Mouse (Mus musculus) heart, embryonic 13.5 days (tissue): ENCODE data around the gene Col9a1. TPM values are rescaled to one million over a fixed set of nuclear protein-coding genes. Genes with fewer than 3 reads are reported as not detected.

Experiments used
- polyA plus RNA-seq: library from polyadenylated mRNA; unstranded; fragments of >200 nt; fragmentation: Nextera tagmentation; extraction: Ambion mirVana; gene quantifications from 2 replicates; pipeline ENCODE4 v1.2.1, GENCODE M21; 2015

Col9a1 gene
- polyA plus RNA-seq, 1 experiment from 2014 or later = 13.1 TPM

Other genes with a start within 250 kb of the Col9a1 start
- gene Sdhaf4, start 172.0 kb upstream of the Col9a1 start, polyA plus RNA-seq = 68.6 and 73.2 TPM in 2 replicates
- gene Fam135a, start 77.3 kb upstream of the Col9a1 start, polyA plus RNA-seq = 22.0 and 24.2 TPM in 2 replicates